Mouse (Mus musculus): ENCODE data around the gene Fgf4.

Fgf4 gene

GRCm38 (mm10) chr7:144914296-144914947 is 67.3 kb downstream of the Fgf4 start:
- DNase-seq, result peak; percentile 86

All from embryo, embryonic 11 days (tissue).